Mouse (Mus musculus) urinary bladder, postnatal 4 days (tissue): ENCODE measurements around the gene Polr3gl.

Experiments
- DNase-seq, 2 experiments: peaks; one replicate each; pipeline ENCODE4 v3.0.0; 2021 to 2022; ENCODE audit warnings: low spot score in 2 of 2

Gene Polr3gl

DNA sequence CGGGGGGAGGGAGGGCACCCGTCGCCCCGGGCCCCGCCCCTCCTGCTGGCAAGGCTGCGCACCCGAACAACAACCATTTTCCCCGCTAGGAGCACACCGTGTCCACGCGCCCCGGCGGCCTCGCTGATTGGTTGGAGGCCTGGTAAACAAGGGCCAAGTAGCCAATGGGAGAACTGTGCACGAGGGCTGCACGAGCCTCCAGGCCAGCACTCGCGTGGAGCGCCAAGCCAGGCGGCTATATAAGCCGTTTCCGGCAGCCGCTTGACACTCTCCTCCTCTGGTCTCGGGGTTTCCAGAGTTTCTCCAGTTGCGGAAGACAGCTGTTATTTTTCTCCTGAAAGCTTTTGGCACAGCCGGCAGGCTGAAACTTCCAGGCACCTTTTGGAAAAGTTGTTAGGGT is 36.3 kb downstream of the Polr3gl start, which contains the start of gene Txnip:
TSS of gene Txnip (plus strand) at position 264 of the 400 bp plus-strand sequence.
- DNase-seq, result peak; percentile 100

DNA sequence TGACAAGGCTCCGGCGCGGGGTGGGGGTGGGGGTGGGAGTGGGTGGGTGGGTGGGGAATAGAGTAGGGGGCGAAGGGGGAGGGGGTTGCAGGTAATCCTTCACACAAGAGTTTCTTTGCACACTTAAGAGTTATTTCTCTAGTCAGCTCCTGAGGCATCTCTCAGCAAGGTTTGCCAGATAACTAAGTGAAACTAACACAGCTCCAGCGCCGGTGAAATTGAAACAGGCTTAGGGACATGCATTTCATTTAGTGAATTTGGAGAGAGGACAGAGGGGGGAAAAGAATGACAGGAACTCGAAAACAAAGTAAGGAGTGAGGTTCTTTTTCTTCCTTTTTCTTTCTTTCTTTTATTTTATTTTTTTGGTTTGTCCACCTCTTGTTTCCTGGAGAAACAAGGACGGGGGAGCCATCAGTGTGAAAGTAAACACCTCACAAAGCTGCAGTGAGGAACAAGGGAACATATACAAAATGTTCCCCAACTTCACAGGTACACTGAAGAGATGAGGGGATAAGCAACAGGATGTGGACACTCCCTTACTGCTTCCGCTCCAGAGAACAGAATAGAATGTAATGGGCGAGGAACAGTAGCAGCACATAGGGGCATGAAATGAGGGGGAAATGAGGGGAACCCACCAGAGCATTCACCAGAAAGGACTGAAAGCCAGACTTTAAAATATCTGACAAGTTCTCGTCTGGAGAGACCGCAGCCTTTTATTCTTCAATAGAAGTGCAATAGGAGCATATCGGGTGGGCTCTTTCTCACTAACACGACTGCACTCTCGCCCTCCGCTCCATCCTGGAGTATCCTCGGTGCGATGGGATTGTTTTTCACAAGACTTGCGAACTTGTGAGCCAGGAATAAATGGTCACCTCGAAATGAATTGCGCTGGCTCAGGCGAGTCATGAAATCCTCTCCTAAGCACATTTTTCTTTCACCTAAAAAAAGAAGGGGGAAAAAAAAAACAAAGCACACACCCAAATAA is 37.0 kb downstream of the Polr3gl start:
- no peak for DNase-seq

DNA sequence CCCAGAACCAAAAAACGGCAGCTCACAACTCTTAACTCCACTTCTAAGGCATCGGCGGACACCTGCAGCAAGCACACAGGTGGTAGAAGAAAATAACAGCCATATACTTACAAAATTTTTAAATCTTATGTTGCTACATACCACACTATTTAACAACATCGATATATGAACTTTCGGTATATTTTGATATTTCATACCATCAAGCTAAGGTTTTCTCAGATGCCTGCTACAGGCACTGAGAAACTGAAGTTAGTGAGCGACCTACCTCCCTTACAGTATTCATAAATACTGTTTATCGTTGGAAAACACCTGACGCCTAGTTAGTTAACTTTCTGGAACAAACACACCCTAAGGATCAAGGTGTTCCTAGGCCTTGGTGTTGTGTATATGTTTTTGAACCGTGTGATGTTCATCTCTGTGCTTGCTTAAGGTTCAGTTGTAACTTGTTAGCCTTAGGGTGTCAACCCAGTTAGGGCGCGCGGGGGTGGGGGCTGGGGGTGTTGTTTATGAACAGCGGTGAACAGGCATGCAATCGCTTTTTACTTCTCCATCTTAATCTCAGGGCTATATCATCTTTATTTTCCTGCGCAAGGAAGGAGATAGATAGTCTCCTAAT is 37.9 kb downstream of the Polr3gl start:
- no peak for DNase-seq

DNA sequence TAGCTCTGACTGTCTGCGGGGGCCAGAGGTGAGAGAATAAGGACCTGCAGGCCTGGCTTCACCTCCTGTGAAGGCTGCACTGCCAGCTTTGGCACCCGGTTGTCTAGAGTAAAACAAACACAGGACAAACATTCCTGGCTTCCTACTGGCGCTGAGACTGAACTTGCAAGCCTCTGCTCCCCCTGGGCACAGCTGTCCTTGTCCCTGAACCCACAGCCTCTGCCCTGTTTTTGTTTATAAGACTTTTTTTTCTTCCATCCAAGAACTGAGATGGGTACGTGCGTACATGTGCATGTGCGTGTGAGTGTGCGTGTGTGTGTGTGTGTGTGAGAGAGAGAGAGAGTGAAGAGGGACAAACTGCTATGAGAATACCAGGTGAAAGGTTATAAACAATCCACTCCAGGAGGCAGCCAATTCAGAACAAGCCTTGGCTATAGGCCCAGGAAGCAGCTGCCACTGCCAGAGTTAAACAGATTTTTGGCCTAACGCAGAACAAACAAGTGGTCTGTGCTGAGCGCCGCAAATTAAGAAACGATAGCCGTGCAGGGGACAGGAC is 38.9 kb downstream of the Polr3gl start:
- DNase-seq, result peak in 1 of 2 experiments; percentile 78

- no peak for DNase-seq
Measured at GRCm38 (mm10) chr3:96554251-96554650, 39.7 kb downstream of the Polr3gl start.

DNA sequence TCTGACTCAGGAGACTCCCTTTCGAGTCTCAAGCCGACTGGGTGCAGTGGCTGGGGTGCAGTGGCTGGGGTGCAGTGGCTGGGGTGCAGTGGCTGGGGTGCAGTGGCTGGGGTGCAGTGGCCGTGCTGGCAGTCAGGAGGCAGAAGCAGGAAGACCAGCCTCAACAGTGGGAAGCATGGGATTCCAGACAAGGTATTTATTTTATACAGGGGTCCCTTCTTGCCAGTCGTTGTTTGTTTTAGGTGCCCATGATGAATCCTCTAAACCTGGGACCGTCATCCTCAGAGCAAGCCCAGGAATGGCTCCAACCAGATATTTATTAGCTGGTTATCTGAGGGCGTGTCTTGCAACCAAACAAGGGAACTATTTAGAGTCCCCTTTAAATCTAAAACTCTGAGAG is 40.4 kb downstream of the Polr3gl start:
- no peak for DNase-seq

GRCm38 (mm10) chr3:96551890-96552289 is 42.1 kb downstream of the Polr3gl start:
- no peak for DNase-seq

DNA sequence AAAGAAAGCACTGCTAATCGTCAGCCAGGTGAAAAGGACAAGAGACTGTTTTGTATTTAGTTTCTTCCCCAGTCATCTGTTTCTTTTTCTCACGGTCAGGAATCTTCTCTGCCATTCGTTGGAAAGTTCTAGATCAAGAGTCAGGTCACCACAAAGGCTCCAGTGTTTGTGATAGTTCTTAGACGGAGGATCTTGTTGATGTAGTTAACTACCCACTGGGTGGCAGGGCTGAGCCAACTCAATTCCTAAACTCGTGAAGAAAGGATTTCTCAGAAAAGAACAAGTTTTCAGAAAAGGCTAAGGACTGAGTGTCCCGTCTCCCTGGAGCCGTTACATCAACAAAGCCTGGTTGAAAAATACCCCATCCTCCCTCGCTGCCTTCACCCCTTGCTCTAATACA is 42.8 kb downstream of the Polr3gl start:
- DNase-seq, result peak in 1 of 2 experiments; percentile 34

GRCm38 (mm10) chr3:96549346-96549745 is 44.6 kb downstream of the Polr3gl start:
- DNase-seq, result no peak

DNA sequence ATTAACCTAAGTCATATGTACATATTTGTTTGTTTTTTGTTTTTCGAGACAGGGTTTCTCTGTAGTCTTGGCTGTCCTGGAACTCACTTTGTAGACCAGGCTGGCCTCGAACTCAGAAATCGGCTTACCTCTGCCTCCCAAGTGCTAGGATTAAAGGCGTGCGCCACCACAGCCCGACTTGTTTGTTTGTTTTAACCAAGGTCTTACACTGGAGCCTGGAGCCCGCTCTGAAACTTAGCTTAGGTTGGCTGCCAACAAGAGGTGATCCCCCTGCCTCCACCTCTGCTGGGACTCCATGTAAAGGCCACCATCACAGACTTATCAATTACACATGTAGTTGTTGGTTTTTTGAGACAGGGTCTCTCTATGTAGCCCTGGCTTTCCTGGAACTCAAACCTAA is 45.2 kb downstream of the Polr3gl start:
- no peak for DNase-seq

DNA sequence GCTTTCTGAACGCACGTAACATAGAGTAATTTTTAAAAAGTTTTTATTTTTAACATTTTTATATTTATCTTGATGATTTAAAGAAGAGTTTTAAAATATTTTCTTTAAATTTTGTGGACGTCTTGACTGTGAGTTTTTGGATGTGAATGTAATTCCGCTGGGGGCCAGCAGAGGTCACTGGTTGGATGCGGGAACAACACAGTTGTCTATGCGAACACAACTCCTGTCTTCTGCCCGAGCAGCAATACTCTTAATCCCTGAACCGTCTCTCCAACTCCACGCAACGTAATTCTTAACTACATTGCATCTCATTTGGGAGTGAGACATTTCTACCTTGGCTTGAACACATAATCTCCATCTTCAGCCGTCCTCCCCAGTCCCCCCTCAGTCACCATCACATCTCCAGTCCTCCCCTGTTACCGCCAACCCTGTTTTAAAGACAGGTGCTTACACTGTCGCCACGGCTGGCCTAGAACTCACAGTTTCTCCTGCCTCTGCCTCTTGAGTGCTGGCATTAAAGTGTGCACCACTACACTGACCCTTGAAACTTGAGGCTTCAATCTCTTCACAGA is 46.5 kb downstream of the Polr3gl start:
- DNase-seq, result peak; percentile 65 to 85

GRCm38 (mm10) chr3:96546880-96547279 is 47.1 kb downstream of the Polr3gl start:
- no peak for DNase-seq

GRCm38 (mm10) chr3:96545565-96545964 is 48.4 kb downstream of the Polr3gl start:
- DNase-seq, result no peak

GRCm38 (mm10) chr3:96543345-96543744 is 50.6 kb downstream of the Polr3gl start:
- DNase-seq, result no peak

DNA sequence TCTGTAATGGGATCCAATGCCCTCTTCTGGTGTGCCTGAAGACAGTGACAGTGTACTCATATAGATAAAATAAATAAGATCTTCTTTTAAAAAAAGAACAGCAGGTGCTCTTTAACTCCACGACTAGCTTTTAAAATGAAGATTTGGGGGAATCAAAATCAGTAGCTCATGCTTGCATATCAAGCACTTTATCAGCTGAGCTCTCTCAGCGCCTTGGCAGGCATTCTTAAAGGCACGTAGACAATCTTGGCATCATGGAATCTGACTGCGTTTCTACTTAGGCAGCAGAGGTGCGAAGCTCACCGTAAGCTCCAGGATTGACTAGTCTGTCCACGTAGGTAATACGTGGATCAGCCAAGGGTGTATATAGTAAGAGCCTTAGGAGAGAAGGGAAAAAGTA is 51.4 kb downstream of the Polr3gl start:
- no peak for DNase-seq

GRCm38 (mm10) chr3:96541328-96542078 is 52.5 kb downstream of the Polr3gl start:
- DNase-seq, result no peak

DNA sequence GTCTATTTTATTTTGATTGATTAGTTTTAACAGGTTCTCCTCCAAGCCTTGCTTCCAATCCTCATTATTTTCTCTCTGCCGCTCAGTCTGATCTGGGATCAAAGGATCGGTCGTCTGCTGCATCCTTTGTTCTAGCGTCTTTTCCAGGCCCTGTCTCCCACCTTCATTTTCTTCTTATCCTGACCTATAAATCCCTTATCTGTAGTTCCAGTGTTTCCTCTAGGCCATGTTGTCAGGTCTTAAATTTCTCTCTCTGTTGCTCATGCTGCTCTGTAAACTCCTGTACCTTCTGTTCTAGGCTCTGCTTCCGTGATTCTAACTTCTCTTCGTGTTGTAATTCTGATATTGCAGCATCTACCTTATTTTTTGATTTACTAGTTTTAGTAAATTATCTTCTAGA is 53.2 kb downstream of the Polr3gl start:
- DNase-seq, result no peak

DNA sequence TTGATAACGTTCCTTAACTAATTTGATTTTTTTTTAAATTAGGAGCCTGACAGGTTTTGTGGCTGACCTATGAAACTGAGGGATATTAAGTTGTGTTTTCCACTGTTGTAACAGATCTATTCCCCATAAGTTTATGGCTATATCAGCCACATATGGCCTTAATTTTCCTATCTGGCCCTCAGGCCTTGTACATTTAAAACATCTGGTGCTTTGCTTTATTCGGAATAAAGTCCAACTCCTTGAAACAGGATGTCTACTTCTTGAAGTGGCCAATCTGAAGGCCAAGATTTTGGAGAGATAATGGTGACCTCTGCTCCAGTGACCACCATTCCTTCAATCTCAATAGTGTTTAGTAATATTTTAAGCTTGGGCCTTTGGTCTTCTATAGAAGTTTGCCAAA is 54.7 kb downstream of the Polr3gl start:
- DNase-seq, result no peak

DNA sequence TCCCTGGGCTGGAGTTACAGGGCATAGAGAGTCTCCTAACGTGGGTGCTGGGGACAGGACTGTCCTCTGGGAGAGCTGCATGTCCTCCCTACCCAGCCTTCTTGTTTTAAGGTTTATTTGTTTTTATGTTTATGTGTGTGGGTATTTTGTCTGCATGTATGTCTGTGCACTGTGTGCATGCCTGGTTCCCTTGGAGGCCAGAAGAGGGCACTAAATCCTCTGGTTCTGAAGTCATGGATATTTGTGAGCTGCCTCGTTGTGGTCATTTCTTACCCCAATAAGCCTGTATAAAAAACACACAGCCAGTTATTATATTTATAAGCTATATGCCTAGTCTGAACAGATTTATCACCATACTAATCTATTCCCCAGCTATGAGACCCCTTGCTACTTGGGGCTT is 59.7 kb downstream of the Polr3gl start:
- no peak for DNase-seq

GRCm38 (mm10) chr3:96532050-96532449 is 61.9 kb downstream of the Polr3gl start:
- no peak for DNase-seq

- DNase-seq, result no peak
Measured at GRCm38 (mm10) chr3:96528506-96528905, 65.5 kb downstream of the Polr3gl start.
